Mouse (Mus musculus) kidney, postnatal 36 days (tissue): Measurements from ENCODE around the gene Arhgap22.

Experiments
- DNase-seq, 2 experiments: peaks; one replicate each; pipeline ENCODE4 v3.0.0; 2021 to 2022; ENCODE audit warnings: mixed read lengths in 2 of 2

Arhgap22 gene

DNA sequence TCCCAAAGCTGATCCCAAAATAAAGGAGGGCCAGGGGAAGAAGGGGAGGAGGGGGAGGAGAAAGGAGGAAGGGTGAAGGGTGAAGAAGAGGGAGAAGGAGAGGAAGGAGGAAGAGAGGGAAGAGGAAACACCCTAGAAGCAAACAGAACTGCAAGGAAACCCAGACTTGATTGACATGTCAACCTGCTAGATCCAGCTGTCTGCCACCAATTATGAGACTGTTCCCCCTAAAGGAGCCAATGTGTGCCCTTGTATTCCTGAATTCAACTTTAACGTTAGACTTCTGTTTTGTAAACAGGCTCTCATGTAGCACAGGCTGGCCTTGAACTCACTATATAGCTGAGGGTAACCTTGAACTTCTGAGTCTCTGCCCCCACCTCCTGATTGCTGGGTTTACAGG, 1.3 kb downstream of the Arhgap22 start:
- DNase-seq = no peak

DNA sequence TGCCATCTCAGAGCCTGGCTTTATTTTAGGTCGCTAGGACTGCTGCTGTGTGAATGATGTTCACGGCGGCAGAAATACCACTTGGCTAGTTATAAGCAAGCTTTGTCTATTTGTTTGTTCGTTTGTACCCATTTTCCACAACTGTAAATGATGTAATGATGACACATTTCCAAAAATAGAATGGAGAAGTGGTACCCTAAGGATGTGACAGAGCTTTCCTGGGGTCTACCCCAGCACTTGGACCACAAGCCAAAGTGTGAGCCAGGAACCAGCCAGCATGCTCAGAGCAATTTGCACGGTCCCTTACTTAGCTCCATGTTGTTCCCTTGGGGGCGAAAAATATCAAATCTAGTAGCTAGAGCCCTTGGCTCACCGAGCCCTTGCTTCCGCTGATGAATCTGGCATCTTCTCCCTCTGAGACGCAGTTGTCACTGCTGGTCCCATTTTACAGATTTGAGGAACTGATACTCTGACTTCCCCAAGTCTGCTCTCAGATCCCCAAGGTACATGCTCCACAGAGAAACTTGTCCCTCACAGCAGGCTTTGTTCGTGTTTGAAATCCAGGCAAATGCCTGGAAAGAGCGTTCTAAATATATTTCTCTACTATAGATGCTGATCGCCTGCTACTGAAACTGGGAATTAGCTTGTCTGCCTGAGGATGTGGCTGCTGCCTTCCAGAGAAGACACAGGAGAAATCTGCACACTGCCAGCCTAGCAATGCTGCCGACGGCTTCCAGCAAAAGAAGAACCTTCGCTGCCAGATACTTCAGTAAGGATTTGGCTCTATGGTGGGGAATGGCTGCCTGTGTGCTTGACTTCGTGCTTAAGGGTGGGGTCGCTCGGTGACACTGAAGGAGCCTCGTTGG, 2.8 kb downstream of the Arhgap22 start:
- DNase-seq = no peak

DNA sequence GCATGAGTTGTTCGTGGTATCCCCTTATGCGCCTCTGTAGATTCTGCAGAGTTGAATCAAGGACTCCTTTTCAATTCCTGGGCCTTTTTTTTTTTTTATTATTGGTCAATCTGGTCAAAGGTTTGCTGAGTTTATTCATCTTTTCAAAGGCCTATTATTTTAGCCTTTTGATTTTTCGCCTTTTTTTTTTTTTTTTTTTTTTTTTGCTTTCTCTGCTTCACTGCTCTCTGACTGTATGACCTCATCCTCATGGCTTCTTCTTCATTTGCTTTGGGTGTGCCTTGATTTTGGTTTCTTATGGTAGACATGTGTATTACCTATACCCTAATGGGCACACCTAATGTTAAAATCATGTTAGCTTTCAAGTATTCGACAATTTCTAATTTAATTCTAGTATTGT, 11.4 kb downstream of the Arhgap22 start:
- DNase-seq = no peak

DNA sequence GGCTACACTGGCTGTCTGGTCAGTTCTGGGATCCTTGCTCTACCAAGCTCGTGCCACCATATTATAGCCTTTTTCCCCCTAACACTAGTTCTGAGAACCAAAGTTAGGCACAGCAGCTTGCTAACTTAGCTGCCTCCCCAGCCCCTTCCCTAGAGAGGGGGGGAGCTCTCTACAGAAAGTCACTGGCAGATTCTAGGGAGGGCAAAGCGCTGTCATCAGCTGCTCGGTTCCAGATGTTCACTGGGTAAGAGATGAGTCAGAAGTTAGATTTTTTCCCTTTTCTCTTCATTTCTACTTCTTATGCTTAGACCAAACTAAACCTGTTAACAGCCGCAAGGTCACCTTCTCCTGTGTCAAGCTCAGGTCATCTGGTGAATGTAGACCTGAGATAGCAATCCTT, 16.8 kb downstream of the Arhgap22 start:
- no peak for DNase-seq

DNA sequence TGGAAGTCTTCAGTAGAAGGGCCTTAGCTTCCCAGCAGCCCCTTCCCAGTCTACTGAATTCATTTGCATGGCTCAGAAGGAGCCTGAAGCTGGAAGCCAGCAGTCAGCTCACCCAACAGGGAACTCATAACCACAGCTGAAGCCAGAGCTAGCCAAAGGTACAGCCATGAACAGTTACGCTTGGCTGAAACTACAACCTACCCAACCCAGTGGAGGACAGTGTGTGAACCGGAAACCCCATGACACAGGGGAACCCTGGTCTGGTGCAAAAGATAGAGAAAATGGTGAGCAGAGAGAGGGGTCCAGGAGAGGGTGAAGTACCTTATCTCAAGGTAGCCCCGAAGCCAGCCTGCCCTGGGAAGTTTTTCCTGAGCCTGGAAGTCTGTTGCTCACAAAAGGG, 17.5 kb downstream of the Arhgap22 start:
- DNase-seq = no peak

DNA sequence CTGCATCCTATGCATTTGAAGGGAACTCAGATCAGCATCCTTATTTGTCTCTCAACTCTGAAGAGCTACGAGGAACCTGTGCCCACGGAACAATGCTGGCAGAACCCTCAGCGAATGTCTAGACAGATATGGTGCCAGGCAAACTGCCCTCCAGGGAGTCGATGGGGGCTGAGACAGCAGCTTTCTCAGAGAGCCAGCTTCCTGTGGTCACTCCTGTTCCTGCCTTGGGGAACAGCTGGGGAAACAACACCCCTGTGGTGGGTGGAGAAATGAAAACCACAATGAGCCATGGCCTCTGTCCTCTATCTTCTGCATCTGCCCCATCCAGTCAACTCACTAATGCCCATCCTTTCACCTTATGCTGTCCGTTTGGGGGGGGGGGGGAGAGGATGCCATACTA, 18.2 kb downstream of the Arhgap22 start:
- no peak for DNase-seq

DNA sequence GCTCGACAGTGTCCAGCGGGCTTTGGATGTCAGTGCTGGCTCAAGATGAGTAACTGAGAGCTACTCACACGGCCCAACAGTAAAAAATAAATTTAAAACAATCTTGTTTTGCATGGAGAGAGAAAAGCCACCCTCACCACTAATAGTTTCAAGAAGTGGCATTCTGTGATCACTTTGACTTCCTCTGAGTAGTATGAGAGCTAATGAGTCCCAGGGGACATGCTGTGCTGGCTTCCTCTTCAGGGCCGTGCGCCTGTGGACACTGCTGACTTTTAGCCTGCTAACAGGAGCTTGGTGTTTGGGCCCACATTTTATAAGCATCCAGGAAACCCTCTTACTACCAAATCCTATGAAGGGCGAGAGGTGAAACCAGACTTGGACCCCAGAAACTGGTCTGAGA, 21.8 kb downstream of the Arhgap22 start:
- DNase-seq = peak; percentile 7 to 32

DNA sequence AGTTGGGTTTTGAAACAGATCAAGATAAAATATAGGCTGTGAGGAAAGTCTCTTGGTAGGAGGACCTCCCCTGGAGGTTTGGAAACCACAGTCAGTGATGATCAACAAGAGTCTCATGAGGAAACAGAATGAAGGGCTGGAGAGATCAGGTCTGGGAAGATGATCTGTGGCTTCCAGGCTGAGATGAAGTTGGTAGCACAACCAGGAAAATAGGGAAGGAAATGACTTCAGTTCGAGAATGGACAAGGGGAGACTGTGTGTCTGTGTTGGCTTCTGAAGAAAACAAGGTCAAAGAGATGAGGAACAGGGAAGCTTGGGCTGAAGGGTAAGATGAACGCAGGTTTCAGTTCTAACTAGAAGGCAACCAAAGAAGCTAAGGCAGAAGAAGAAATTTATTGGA, 26.6 kb downstream of the Arhgap22 start:
- no peak for DNase-seq

DNA sequence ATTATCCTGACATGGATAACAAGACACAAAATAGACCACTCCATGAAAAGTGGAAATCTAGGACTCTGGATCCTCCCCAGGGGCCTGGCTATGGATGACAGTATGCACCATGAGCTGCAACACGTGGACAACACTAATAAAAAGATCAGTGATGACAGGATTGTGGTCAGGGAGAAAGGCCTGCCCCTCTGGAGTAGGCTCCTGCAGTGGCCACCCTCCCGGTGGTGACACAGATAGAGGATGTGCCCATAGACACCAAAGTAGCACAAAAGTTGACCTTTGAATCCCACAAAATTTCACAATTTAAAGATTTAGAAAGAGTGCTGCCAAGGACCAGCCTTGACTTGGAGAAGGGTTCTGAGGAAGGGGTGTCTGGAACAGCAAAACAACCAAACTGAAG, 29.4 kb downstream of the Arhgap22 start:
- DNase-seq = no peak

DNA sequence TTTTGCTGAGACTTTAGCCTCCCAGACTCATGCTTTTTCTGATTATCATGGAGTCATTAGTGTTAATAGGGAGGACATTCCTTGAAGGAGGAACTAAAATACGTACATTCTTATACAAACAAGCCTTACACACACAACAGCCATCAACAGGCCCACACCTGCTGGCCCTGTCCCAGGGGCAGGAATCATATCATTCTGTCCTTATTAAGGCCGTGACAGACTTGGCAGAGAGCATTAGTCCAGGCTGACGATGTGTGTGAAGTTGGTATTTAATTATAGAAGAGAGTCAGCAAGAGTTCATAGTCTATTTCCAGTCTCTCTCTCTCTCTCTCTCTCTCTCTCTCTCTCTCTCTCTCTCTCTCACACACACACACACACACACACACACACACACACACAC, 30.7 kb downstream of the Arhgap22 start:
- no peak for DNase-seq

DNA sequence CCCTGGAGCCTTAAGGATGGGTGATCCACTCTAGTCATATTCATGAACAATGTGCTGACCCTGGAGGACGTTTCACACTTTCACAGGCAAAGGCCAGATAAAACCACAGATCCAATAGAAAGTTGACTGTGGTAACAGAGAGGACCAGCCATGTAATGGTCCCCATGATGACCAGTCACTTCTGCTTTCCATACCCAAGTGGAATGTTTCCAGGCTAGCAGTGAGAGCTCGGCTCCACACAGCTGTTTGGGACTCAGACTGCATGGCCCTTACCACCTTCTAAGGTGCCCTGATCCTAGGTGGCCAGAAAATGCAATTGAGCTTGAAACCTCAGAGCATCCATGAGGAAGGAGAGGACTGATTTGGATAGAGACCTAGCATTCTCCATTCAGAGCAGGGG, 31.1 kb downstream of the Arhgap22 start:
- no peak for DNase-seq

DNA sequence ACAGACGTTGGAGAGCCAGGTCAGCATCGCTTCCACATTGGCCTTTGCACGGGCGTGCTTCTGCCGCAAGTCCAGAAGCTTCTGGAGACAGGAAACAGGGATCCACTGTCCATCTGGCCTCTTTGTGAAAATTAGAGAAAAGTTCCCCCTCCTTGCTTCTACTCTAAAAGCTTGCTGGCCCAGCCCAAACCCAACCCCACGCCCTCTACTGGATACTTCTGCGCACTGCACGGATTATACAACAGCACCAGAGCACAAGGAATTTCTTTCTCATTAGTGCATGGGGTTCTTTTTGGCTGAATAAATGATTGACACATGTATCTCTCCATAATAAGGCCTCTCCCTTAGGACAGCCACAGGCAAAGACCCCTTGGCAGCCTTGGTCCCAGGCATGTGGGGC, 32.6 kb downstream of the Arhgap22 start:
- peak; percentile 6 to 59 for DNase-seq

DNA sequence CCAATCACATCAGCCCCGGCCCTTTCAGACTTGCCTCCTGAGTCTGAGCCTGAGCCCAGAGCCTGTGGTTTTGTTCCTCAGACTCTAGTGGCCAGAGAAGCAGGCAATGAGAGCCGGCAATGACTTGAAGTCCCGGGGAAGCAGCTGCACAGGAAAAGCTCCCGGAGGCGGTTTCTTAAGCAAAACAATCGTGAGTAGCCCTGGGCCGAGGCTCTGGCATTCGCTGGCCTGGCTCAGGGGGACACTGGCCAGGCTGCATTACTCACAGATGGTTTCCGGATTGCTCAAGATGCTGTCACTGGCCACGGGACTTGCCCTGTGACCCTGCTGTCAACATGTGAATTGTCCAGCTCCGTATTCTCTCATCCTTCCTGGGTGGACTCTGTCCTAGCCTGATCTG, 33.8 kb downstream of the Arhgap22 start:
- DNase-seq = peak; percentile 34 to 43

DNA sequence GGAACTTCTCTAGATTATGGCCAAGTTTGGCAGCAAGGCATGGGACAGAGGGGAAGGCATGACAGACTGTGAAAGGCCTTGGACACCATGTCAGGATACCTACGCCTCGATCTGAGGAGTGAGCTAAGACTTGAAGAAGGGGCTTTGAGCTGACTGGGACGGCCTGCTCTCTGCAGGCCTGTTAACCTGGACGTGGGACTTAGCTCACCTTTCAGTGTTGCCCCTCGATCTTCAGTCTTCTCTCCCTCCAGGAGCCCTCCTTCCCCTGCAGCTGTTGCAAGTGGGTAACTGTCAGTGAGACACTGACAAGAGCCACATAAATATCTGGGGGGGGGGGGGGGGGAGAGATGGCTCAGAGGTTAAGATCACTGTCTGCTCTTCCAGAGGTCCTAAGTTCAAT, 34.9 kb downstream of the Arhgap22 start:
- DNase-seq = no peak

DNA sequence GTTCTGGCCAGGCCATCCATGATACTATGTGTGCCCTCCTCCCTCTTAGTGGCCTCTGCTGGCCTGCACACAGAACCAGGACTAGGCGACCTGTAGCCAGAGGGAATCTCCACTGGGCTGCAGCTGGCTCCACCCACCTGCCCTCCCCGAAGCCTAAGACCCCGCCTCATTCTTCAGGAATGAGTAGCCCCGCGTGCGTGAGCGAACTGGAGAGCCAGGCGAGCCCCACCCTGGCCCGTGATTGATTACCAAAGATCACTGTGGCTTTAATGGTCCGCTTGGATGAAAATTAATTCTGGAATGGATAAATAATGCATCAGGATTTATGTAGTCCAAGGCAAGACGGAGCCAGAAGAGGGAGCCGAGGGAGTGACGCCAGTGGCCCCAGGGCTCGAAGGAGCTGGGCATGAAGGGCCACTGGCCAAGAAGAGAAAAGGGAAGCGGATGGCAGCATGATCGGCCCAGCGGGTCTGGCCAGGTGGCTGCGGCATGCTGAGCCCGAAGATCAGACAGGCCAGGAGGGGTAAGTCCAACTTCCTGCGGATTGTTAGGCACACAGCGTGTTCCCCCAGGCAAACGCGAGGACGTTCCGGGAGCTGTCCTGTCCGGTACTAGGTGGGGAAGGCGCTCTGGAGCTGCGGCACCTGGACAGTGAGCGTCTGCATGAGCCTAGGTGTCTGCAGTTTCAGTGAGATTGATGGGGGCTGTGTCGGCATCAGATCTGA, 36.6 kb downstream of the Arhgap22 start:
- DNase-seq = peak; percentile 42 to 62

DNA sequence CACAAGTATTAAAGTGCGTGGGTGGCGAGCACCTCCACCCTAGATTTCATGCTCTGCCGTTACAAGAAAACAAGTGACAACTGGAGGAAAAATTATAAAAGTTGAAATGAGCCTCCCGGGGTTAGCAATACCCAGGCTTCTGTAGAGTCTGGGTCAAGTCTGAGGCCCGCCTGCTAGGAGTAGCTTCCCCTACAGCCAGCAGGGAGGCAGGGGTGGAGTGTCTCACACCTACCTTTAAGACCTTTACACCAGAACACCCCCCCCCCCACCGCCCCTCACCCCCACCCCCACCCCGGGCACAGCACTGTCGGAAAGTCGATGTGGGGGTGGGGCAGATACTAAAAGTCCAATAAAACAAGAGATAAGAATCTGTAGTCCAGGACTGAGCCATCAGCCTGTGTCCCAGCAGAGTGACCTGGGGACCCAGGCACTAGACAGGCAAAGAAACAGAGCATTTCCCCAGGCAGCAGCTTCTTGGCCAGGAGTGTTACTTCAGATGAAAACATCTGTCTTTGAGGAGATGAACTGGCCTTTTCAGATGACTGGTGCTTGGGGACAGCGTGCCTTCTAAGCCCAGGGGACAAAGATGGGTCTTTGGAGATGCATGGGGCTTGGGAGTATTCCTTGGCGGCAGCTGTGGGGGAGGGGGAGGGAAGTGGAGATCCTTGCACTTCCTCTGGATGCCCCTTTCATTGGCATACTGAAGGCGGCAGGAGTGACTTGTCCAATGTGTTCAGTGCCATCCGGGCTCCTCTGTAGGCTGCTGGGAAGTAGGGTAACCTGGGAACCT, 37.3 kb downstream of the Arhgap22 start:
- no peak for DNase-seq

DNA sequence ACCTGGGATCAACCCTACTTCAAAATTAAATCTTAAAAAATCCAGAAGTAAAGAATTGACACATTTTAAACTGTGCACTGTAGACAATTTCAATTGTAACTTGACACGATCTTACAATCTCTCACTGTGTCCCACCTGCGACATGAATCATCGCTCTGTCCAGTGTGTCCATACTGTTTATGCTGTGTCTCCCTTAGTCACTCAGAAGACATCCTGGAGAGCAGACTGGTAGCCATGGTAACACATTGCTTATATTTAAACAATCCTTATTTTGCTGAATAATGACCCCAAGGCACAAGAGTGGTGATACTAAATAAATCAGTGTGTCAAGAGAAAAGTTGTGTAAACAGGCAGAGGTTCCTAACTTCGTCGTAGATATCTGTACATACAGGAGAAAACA, 44.4 kb downstream of the Arhgap22 start:
- DNase-seq = no peak

DNA sequence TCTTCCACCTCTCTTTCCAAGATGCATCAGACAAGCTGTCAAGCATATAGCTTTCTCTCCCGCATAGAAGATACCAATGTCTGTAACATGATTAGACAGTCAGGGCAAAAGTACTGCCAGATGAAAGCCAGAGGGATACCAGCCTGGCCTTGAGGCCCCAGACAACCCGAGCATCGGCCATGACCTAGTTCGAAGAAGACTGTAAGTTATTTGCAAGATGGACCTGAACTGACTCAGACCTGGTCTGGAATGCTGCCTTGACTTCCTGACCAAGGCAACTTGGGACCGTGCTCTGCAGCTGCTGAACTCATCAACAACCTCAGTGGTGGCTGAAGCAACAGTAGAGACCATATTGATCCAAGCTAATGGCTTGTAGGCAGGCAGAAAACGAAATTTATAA, 46.3 kb downstream of the Arhgap22 start:
- no peak for DNase-seq

DNA sequence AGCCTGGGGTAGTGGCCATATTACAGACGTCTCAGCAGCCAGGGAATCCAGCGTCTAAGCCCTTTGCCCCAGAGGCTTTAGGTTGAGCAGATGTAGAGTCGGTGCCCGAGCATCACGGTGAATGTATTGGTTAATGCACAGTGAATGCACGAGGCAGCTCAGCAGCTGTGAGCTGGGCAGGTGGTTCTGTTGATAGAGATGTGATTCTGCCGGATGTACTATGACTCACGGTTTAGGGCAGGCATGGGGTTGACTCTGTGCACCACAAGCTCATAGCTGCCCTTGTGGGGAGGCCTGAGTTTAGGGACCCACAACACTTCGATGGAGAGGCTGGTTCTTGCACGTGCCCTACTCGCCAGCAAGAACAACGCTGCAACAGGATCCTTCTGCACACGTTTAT, 51.0 kb downstream of the Arhgap22 start:
- DNase-seq = no peak

DNA sequence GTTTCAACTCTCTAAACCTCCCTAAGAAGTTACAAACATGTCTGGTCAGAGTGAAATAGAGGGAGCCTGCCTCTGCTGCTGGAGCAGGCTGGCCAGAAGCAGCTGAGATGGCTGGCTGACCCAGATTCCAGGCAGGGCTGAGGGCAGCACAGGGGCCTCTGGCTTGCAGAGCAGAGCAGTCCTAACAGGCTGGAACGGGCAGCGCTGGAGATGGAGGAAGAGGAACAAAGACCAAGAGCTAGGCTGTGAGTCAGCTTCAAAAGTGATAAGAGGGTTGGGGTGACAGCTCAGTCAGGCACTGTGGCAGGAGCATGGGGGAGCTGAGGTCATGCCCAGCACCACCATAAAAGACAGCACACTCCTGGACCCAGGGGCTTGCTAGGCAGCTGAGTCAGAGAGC, 62.4 kb downstream of the Arhgap22 start:
- DNase-seq = no peak

DNA sequence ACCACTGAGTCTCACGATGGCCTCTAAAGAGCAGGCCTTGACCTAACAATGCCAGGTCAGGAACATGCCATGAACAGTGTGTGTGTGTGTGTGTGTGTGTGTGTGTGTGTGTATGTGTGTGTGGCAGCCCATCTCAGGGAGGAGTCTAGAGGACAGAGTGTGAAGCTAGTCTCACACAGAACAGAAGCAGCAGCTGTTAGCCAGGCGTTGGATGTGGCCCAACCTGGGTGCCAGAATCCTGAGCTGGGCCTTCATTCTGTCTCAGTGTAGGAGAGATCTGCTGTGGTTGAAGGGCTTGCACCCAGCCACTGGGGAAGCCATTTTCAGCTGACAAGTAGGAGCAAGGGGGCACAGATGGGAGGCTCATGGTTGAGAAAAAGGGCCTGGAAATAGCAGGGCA, 64.5 kb downstream of the Arhgap22 start:
- no peak for DNase-seq

DNA sequence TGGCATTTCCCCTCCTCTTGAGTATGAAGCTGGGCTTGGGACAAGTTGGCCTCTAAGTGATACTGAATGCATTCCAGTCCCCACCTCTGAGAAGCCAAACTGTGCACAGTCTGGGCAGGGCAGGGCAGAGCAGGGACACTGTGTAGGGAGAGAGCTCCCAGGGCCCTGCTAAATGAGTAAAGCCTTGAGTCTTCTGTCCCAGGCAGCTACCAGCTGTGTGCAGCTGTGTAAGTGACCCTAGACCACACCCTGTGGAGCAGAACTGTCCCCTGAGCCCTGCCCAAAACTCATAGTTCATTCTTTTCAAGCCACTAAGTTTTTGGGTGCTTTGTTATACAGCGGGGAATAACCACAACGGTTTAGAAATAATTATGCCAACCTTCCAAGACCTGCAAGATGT, 67.1 kb downstream of the Arhgap22 start:
- no peak for DNase-seq

DNA sequence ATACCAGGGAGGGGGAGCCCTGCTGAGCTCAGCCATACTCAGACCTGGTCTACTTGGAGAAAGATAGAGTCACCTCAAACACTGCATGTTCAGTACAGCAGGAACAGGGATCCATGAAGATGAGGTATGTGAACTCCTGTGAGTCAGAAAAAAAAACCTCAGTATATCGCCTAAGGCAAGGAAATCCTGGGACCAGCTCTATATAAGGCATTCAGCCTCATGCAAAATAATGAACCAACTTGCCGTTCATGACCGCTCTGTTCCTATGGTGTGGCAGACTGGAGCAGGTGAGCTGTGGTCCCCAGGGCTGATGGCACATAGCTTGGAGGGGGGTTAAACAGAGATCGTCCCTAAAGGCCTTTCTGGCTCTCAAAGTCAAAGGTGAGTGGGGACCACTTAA, 68.6 kb downstream of the Arhgap22 start:
- DNase-seq = no peak

DNA sequence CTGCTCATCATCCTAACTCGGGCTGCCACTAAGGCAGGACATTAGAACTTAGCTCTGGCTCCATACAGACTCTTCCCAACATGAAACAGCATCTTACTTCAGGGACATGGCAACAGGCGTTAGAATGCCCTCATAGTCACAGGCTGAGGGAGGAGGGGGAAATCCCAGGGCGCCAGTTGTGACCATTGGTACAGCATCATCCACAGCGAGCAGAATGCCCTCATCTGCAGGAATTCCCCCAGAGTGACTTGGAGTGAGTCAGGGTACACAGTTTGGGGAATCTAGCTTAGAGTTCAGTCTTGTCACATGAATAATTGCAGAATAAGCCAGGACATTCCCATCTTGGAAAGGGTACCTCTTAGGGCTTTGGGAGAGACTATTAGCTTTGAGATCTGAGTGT, 74.1 kb downstream of the Arhgap22 start:
- DNase-seq = no peak
